Mouse (Mus musculus): ENCODE measurements around the gene Tex19.2.

DNA sequence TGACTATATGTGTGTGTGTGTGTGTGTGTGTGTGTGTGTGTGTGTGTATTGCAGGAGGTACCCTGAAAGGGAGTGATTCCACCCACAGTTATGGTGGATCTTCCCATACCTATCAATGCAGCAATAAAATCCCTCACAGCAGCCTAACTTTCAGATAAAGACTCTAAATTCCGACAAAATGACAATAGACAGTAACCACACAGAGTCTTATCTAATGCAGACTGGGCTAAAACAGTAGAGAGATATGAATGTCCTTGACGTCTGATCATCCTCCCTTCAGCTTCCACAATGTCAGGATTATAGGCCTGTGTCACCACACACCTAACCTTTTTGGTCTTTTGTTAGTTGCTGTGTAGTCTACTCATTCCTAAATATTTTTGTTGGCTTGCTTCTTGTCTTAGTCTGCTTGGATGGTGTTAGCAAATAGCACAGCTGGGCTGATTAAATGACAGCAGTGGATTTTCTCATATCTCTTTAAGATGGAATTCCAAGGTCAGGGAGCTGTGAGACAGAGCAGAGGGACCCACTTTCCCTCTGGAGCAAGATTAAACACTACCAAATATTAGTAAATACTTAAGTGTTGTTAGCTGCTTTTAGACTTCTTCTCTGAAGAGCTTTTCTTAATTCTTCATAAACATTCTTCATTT, 3.7 kb upstream of the Tex19.2 start:
- TF ChIP-seq CTCF (IDR thresholded peaks at IDR 0.05; ENCODE audit: low read depth, low read length) (no peak), POLR2A (IDR thresholded peaks at IDR 0.05; ENCODE audit: borderline replicate concordance, low read depth, low read length) (no peak)
